Mouse (Mus musculus) yolk sac, embryonic 10.5 days (tissue): Measurements from ENCODE around the gene Rgs5.

ENCODE experiments used
- DNase-seq: peaks from one replicate; pipeline ENCODE4 v3.0.0-alpha.2; 2017; ENCODE audit warnings: low spot score

Gene Rgs5

GRCm38 (mm10) chr1:169726319-169726718 lies 71.0 kb downstream of the Rgs5 start:
- DNase-seq, result no peak

DNA sequence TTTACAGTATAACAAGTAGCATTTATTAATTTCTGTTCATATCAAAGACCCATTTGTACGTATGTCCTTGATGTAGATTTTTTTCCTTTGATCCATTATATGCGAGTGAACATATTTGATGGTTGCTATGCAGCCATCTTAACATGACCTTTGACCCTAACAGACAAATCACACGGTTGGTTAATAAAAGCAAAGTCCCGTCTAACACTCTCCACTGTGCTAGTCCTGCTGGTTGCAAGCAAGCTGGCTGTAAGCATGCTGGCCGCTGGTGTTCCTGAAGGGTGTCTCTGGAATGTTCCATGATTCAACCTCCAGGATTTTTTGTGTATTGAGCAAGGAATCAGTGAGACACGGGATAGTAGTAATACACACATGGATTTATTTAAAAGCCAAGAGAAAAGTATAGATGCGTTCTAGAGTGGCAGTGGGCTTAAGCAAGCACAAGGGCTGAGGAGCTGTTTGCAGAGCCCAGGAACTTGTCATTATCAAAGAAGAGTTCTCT lies 75.3 kb downstream of the Rgs5 start:
- DNase-seq, result no peak

DNA sequence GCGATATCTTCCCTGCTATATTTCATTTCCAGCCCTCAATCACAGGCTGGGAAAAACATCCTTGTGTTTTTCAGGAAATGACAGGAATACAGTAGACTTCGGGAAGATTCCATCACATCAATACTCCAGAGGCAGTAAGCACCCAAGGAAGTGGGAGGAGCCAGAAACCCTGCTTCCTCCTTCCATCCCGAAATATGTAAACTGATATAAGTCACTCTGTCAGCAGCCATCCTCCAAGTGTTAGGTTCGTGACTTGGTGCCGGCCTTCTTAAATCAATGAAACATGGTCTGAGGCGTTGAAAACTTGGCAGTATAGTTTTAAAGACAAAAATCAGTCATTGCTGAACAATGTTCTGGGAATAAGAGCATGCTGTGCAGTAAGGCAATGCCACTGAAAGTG lies 80.8 kb downstream of the Rgs5 start:
- DNase-seq, result no peak

- DNase-seq, result no peak
Measured at GRCm38 (mm10) chr1:169737231-169737630, 81.9 kb downstream of the Rgs5 start.

- no peak for DNase-seq
Measured at GRCm38 (mm10) chr1:169741147-169741546, 85.8 kb downstream of the Rgs5 start.
